15 mouse cellular contexts compared by ENCODE assay signal in genomic region chr15:92752167-92752566, GRCm38 (mm10).
DNase-seq lines count a peak whose midpoint lies in the region; ATAC-seq and TF ChIP-seq lines count a peak whose summit lies in the region.
"Had no signal": no experiment of that assay in that cellular context is flagged by ENCODE, and none has a peak within 500 bp of the region (broad histone marks: within the 10 kb centered on the region; RNA-seq: fewer than 3 reads in every experiment).

No protein-coding gene starts in this region.

- H3K9ac ChIP-seq in hindbrain, embryonic 13.5 days, result peak overlapping the region; percentile 39; the same call in 1 of the 2 replicates
- H3K9ac ChIP-seq in neural tube, embryonic 12.5 days, result no peak overlapping the region
- H3K9ac ChIP-seq: embryonic facial prominence, embryonic 15.5 days had no signal

- H3K27me3 ChIP-seq in hindbrain, embryonic 13.5 days, result no peaks in the 10 kb centered on the region
- no peaks in the 10 kb centered on the region for H3K27me3 ChIP-seq in neural tube, embryonic 12.5 days (replicated peaks)
- H3K27me3 ChIP-seq: embryonic facial prominence, embryonic 15.5 days had no signal

- WGBS in hindbrain, embryonic 13.5 days, result 52% methylated on average over 17 of the region's 17 CpGs
- WGBS in neural tube, embryonic 12.5 days, result 71% methylated on average over 17 of the region's 17 CpGs

- intact Hi-C loops in left cerebral cortex, adult 2 months (cut with DNase I), result no loop called here

- DNase-seq in left cerebral cortex, adult 2 months (ENCODE audit: extremely low spot score in 1 of 2, low spot score in 2 of 2), result no peak
- DNase-seq in left cerebral cortex, adult 18-20 months (ENCODE audit: low spot score in 2 of 2), result no peak
- DNase-seq in brain, embryonic 14.5 days (ENCODE audit: low read depth), result peak; percentile 69
- no peak for DNase-seq in gastrocnemius, postnatal 4 days (ENCODE audit: low spot score in 2 of 2)
- no peak for DNase-seq in adrenal gland, postnatal 36 days
- DNase-seq: adrenal gland, adult 2 months; cerebellum, adult 2 months; gastrocnemius, postnatal 10 days; heart, postnatal 10 days; kidney, adult 11 months; kidney, postnatal 14 days; lung, postnatal 36 days had no signal

- H3K36me3 ChIP-seq in hindbrain, embryonic 13.5 days, result no peaks in the 10 kb centered on the region
- no peaks in the 10 kb centered on the region for H3K36me3 ChIP-seq in neural tube, embryonic 12.5 days
- H3K36me3 ChIP-seq: embryonic facial prominence, embryonic 15.5 days had no signal

- no peak for TF ChIP-seq POLR2A in brain, embryonic 14.5 days (IDR thresholded peaks at IDR 0.05; ENCODE audit: borderline replicate concordance, extremely low read depth, insufficient read depth, insufficient read length, poor library complexity, severe bottlenecking)

- H3K27ac ChIP-seq in left cerebral cortex, adult 2 months, result no peak overlapping the region
- H3K27ac ChIP-seq in hindbrain, embryonic 13.5 days, result peak overlapping the region; percentile 79
- no peak overlapping the region; the same call in 1 of the 2 replicates for H3K27ac ChIP-seq in neural tube, embryonic 12.5 days
- H3K27ac ChIP-seq: embryonic facial prominence, embryonic 15.5 days had no signal

- peak overlapping the region; percentile 43 for H3K4me2 ChIP-seq in hindbrain, embryonic 13.5 days
- peak overlapping the region; percentile 4; the same call in 1 of the 2 replicates for H3K4me2 ChIP-seq in neural tube, embryonic 12.5 days (replicated peaks)
- H3K4me2 ChIP-seq: embryonic facial prominence, embryonic 15.5 days had no signal

- ATAC-seq in hindbrain, embryonic 13.5 days (ENCODE audit: low FRiP score), result peak; percentile 83
- ATAC-seq in neural tube, embryonic 12.5 days (ENCODE audit: low FRiP score, low read depth), result peak; percentile 58; the same call in 1 of the 2 replicates

- no peak for TF ChIP-seq CTCF in left cerebral cortex, adult 2 months (IDR thresholded peaks at IDR 0.05)
- TF ChIP-seq CTCF in brain, embryonic 14.5 days (IDR thresholded peaks at IDR 0.05; ENCODE audit: borderline replicate concordance, extremely low read depth, insufficient read depth, insufficient read length), result no peak

- no peaks in the 10 kb centered on the region for H3K9me3 ChIP-seq in hindbrain, embryonic 13.5 days
- H3K9me3 ChIP-seq in neural tube, embryonic 12.5 days, result no peaks in the 10 kb centered on the region
- H3K9me3 ChIP-seq: embryonic facial prominence, embryonic 15.5 days had no signal

- peak overlapping the region; percentile 21; the same call in 1 of the 2 replicates for H3K4me3 ChIP-seq in left cerebral cortex, adult 2 months
- H3K4me3 ChIP-seq in hindbrain, embryonic 13.5 days, result peak overlapping the region; percentile 15; the same call in 1 of the 2 replicates
- no peak overlapping the region for H3K4me3 ChIP-seq in neural tube, embryonic 12.5 days
- H3K4me3 ChIP-seq: embryonic facial prominence, embryonic 15.5 days had no signal

- H3K4me1 ChIP-seq in hindbrain, embryonic 13.5 days (replicated peaks), result peaks cover 14% of the 10 kb centered on the region
- H3K4me1 ChIP-seq in neural tube, embryonic 12.5 days, result no peaks in the 10 kb centered on the region
- H3K4me1 ChIP-seq: embryonic facial prominence, embryonic 15.5 days had no signal
